Mouse (Mus musculus): ENCODE data around the gene Igsf11.
A peak's percentile ranks its signal among the peaks of the same experiment; 100 is the strongest.

Igsf11 gene

DNA sequence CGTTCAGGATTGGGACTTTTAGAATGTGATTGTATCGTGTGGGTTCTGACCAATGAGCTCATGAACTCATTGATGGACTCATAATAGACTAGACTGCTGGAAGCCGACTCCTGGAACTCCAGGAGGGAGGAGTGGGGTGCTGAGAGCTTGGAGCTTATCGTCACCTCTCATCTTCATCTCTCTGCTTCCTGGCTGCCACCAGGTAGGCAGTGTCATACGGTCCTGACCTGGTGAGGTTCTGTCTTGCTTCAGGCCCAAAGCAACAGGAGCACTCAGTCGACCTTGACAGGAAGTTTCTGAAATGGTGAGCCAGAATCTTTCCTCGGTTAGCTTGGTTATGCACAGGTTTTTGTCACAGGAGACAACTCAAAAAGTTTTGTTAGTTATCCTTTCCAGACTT lies at the start of gene Igsf11:
Gene Igsf11 (plus strand): TSS at position 301 of the 400 bp plus-strand sequence.
- no peak for DNase-seq

DNA sequence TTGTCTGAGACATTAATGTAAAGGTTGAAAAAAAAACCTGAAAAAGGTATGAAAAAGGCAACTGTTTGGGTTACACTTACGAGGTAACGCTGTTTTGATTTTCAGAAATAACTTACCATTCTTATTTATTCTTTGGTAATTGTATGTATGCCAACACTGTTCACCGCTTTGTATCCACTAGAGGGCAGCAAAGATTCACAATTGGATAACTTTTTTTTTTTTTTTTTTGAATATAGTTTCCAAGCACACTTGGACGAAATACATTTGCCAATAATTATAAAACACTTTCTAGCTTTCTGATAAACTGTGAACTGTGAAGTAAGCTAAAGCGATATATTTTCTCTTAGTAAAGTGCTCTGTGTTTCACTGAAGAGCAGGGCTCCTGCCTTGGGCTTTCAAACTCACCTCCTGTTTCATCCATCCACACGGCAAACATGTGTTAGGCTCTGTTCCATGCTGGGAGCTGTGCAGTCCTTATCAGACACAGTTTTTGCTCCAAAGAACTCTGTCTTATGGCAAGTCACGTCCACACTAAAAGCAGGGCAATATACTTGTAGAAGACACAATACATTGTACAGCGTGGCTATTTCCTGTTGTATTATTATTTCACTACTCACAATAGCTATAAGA lies 34.2 kb upstream of the Igsf11 start:
- DNase-seq: no peak

DNA sequence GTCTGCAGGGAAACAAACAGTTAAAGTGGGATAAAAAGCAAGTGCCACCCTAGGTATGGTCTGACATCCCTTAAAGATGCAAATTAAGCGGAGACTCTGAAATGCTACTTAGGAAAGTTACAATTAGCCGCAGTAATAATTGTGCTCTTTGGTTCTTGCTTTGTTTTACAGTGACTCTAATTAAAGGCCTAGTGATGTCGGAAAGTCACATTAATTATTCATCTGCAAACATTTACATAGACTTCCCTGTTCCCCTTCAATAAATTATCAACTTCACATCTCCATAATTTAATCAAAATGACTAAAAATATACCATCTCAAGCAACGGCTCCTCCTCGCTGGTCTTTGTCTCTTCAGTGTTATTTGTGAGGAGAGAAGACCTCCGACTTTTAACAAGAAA lies 31.9 kb upstream of the Igsf11 start:
- DNase-seq: no peak

DNA sequence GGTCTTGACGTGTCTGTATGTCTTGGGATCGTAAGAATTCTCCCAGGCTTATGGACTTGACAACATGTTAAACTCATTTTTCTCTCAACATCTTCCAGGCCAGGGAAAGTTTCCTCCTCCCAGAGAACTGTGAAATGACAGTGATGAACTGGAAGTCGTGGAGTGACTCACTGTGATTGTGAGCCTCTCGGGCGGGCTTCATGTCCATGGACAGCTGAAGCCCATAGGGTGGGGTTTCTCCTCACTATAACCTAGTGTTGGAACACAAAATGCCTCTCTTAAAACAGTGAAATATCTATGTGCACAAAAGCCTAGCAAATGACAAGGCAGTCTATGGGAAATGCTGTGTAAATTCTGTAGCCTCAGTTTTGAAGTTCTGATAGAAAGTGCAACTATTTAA lies 28.1 kb upstream of the Igsf11 start:
- no peak for DNase-seq

DNA sequence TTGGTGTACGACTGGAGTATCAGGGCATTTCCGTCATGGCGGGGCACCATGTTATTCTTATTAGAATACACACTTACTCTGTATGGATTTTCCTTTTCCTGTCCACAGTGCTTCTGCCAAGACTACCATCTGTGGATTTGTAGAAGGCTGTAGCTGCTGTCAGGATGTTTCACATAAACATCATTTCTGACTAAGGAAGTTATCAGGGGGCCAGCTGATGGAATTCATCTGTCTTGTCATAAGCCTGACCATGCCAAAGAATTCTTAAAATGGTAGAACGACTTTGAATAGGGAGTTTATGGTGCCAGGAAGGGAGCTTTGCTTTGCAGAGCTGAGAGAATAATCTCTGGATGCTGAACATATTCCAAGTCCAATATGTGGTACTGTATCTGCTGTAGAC lies 19.2 kb upstream of the Igsf11 start:
- no peak for DNase-seq

DNA sequence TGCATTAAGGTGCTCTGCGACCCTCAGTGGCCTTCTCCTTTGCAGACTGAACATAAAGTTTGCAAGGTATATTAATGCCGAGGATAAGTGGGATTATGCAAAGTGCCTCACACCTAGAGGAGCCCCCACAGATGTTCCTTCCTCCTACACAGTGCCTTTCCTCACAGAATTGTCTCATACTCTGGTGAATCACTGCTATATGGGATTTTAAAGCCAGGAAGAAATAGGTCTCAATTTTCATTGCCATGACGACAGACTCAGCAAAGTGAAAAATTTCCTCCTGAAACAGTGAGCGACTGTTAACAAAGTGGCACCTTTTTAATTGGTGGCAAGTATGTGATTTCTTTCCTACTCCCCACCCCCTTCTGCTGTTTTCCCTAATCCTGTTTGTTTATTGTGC lies 18.0 kb upstream of the Igsf11 start:
- DNase-seq: no peak

DNA sequence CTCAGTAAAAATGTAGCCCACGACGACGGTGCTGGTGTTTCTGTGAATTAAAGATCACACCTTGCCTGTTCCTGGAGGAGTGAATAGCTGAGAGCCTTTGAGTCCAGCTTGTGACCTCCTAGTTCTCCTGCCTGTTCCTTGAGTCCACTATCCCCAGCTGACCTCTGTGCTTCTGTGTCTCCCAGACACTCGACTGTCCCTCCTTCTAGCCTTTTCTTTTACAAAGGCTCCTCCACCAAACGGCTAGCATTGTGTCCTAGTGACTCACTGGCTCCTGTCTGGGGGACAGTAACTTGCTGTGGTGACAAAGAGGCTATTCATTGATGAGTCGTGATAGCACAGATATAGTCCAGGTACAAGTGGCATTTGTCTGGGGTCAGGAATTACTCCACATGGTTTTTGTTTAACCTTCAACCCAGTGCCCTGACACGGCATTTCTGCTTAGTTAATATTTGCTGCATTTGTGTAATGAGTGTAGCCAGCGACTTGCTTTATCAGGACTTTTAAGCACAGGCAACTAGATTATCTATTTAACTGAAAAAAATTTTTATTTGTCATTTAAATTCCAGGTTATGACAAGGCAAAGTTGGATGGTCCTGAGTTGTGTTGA lies 6.5 kb downstream of the Igsf11 start:
- DNase-seq: no peak

DNA sequence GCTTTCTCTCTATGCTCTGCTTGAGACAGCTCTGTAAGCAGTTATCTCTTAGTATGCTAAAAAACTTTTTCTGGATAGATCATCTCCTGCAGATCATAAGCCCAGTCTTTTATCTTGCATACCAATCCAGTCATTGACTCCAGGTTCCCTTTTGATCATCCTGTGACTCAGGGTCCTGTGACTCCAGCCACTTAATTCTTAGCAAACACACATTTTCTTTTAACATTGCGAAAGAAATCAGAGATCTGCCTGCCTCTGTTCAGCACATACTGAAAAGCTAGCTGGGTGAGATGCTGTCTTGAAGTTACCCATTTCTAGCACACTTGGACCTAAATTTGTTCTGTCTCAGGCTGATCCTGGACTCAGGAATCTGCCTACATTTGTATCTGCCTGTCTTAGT lies 7.6 kb downstream of the Igsf11 start:
- no peak for DNase-seq

DNA sequence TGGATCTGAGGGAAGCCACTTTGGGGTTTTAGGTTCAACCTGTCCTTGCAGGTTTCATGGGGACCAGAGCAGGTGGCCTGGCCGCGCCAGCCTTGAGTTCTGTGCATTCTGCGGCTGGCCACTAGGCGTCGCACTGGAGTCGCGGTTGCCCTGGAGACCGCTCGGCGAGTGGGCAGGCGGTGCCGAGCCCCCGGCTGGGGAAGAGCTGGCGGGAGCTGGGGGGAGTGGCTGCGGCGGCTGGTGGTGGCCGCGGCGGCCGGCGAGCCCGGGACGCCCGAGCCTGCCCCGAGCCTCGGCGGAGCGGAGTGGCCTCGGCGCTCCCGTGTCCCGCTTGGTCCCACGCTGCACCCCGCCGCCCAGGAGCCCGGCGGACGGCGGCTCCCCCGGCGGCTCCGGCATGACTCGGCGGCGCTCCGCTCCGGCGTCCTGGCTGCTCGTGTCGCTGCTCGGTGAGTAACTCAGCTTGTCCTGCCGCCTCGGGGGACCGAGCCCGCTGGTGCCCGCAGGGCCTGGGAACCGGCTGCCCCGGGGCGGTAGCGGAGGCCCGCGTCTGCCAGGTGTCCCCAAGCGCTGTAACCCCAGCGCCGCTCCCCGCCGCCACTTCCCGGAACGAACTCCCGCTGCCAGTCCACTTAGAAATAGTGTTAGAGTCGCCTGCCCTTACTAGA lies 9.8 kb downstream of the Igsf11 start:
- DNase-seq: peak; percentile 82

DNA sequence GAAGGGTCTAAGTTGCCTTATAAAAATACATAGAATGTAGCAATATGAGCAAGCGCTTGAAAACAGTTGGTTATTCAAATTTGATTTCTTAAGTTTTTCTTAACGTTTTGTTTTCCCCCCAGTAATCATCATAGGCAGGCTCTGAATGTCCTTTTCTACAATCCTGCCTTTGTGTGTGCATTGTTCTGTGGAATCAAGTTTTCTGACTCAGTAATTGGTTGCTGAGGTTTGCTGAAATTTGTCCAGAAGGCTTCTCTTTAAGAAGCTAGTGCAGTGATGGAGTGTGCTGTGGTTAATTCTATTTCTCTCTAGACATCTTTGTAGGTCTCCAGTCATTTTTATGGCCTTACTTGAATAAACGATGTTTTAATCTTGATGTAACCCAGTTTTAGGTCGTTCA lies 10.5 kb downstream of the Igsf11 start:
- no peak for DNase-seq

DNA sequence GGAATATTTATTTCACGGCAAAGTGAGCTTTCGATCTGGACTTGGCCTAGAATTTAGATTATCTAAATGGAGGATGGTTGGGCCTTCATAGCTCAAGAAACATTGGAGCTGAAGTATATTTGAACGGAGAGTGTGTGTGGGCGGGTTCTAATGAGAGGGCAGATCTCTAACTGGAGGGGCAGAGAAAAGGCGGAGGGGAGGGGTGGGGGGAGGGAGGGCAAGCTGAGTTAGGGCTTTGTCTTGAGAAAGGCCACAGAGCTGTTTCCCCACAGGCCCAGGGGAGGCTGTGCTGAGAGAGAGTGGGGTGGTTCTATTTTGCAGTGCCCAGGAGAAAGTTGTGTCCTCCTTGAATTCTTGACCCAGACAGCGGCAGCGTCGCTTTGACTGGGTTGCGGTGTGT lies 11.7 kb downstream of the Igsf11 start:
- DNase-seq: no peak

DNA sequence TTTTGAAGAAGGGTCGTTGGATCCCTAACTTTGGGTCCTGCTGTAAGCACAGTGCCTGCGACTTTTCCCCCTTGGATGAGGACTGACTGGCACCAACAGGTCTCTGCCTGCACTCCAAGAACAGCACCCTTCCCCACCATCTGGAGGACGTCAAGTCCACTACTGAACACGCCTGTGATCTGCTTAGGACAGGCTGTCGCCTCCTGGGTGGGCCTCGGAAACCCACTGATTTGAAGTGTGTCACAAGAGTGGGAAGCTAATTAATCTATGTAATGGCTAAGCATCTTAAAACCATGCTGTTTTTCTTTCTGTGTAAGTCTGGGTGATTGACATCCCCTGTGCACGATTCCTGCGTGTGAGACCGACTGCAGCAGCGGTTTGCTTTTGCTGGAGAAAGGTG lies 13.4 kb downstream of the Igsf11 start:
- DNase-seq: no peak

DNA sequence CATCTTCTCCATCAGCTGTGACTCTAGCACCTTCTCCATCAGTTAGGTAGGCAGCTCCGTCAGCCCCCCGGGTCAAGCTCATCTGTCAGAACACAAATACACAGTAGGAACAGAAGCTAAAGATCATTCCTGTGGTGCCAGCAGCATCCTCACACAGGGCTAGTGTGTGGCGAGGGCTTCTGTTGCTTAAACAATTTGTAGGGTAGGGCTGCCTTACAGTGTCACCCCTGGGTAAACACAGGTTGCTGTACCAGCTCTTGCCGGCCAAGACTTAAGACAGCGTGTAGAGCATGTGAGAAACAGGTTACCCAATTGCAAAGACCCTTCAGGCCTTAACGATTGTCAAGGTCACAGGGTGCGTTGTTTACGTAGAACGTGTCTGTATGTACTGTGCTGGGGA lies 15.8 kb downstream of the Igsf11 start:
- DNase-seq: no peak

DNA sequence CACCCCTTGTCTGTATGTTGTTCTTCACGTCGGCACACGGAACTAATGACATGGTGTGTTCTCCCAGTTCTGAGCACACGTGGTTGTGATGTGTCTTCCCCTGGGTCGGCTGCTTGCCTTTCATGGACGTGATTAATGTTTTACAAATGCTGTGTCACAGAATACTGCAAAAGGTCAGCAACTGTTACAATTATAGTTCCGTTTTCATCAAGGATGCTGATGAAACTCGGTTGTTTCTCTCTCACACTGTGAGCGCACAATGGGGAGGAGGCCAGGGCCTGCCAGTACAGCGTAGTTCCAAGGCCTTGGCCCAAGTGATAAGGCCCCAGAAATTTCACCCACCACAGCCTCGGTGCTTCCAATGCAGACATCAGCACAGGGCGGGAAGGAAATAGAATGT lies 17.0 kb downstream of the Igsf11 start:
- no peak for DNase-seq

DNA sequence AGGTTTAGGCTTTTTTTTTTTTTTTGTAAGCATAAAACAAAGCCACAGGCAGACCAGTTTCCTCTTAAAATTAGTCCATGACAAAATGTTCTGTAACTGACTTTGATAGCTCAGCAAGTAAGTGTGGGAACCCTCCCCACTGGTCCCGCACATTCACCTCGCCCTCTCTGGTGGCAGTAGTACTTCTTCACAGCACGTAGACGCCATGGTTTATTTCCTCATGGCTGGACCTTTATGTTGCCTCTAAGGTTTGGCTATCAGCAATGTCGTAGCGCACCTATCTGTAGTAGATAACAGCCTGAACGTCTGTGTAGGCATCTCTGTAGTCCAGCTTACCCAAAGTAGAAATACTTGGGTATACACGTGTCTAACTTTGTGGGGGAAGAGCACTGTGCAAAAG lies 17.6 kb downstream of the Igsf11 start:
- no peak for DNase-seq

DNA sequence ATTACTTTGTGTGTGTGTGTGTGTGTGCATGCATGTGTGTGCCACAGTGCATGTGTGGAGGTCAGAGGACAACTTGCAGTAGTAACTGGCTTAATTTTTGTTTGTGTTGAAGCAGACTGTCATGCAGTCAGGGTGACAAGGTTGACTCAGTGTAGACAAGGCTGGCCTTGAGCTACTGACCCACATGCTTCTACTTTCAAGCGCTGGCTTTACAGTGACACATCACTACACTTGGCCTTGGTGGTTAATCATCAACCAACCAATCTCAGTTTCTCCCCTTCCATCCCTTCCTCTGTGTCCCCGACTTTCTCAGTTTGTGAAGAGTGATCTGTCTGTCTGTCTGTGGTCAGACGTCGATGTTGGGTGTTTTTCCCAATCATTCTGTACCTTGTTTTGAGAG lies 23.0 kb downstream of the Igsf11 start:
- DNase-seq: no peak

DNA sequence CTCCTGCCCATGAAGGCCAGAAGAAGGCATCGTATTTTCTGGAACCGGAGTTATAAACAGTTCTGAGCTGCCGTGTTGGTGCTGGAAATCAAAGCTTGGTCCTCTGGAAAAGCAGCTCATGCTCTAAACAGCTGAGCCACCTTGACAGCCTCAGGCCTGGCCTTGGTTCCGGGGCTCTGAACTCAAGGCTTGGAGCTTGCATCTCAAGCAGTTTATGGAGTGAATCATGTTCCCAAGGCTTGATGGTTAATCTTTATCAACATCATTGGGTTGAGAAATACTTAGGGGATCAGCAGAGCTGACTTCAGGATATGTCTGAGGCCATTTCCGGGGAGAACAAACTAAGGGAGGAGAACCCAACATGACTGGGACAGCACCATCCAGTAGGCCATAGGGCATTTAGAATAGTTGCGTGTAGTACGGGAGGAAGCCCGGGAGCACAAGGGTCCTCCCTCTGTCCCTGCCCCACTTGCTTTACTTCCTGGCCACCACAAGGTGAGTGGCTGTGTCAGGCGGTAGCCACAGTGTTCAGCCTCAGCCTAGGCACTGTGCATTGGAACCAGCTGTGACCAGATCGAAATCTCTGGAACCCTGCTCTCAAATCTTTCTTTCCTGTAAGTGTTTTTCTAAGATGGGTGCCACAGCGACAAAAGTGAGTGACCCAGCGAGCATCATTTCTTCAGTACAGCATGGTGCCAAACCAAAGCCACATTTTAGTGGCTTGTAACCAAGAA lies 23.7 kb downstream of the Igsf11 start:
- DNase-seq: no peak

DNA sequence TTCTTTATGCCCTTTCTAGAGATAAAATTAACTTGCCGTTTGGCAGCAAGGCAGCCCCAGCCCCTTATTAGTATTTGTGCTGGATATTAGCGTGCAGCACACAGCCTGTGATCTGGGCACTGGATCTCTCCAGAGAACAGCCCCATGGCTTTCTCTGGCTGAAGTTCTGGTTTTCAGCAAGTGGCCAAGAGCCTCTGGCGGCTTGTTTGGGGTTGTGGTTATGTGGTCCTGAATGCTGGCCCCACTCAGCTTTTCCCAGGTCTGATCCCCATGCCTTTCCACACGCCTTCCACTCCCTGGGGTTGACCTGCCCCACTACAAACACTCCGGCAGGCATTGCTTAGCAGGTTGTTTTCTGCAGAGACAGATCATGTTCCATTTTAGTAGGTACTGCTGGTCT lies 24.4 kb downstream of the Igsf11 start:
- peak; percentile 13 for DNase-seq

DNA sequence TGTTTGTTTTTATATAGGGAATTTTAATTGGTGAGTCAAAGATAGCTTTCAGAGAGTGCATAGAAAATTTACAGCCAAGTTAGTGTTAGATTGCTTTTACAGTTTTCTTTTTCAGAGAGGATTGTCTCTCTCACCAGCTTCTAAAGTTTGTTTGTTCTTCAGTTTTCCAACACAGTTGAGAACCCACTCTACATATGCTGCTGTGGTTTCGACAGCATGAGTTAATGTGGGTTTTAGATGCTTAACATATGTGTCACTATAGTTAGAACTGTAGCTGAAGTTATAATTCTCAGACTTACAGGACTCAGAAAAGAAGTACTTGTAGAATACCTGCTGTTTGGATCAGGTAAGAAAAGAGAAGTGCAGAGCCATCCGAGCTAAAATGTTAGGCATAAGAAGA lies 25.6 kb downstream of the Igsf11 start:
- no peak for DNase-seq

DNA sequence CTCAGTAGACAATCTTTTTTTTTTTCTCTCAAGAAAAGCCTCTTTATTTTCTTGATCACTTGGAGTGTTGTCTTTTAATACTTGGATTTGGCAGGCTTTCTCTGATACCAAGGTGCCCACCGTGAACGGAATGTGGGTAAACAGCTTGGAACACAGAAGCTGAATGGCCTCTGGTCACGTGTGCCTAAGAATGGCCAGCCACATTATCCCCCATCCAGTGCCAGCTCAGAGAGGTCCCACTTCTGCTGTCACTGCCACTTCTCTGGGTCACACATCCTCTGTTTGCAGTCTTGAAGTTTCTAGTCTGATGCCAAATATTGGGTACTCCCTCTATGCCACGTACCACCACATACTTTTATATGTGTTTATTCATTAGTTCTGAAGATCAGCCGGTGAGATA lies 28.0 kb downstream of the Igsf11 start:
- DNase-seq: no peak

DNA sequence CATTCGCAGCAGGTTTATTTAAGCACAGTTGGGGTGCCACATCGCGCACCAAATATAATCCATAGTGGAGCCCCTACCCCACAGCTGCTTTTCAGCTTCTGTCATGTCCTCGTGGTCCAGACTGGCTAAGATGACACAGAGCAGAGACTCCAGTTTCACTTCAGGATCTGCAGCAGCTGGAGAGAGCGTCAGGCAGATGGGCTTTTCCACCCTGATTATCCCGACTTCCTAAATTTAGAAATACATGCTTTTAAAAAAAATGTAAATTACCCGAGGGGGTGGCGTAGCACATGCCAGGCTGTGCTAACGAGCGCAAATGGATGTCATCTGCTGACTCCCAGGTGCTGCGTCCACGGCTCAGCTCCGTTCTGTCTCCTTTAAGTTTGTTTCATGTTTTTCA lies 32.5 kb downstream of the Igsf11 start:
- no peak for DNase-seq

DNA sequence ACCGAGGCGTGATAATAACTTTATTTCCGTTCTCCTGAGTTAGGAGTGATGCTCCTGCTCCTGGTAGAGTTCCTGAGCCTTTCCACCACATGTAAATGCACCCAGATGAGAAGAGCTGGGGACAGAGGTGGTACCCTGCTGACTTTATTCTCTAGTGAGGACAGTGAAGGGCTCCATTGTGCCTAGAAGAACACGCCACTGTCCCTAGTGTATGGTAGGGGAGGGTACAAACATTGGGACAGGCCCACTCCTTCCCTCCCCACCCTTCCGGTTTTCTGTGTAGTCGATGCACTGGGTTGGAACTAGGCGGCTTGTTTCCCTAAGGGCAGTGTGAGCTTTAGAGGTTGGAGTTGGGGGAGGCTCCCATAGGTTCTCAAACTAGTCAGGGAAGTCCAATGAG lies 36.3 kb downstream of the Igsf11 start:
- DNase-seq: no peak

DNA sequence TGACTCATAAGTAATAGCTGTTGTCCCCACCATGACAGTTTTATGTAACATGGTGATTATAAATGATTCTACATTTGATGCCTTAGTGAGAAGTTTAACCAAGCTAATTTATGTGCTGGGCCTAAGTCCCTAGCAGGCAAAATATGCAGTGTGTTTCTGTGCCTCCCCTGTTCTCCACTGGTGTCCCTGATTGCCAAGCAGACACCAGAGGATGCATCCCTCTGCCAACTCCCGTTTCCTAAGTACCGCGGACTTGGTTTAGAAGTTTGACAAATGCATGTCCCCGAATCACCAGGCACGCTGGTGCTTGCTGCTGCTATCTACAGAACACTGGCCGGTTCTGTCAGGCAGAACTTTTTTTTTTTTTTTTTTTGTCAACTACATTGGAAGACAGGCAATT lies 39.0 kb downstream of the Igsf11 start:
- DNase-seq: no peak

DNA sequence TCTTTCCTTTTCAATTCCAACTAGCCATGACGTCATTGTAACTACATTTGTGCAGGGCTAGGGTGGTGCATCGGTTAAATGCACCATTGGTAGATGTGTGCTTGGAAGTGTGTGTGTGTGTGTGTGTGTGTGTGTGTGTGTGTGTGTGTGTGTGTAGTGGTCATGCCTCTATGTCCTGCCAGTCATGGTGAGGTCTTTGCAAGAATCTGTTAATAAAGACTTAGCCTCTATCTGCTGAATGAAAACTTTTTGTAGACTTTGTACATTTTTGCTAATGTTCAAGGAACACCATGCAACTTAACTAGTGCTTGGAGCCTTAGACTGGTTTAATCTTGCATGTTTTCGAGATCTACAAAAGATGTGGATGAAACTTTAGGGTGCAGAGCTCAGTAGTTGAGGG lies 48.3 kb downstream of the Igsf11 start:
- DNase-seq: no peak
